Mouse (Mus musculus) kidney, adult 2 months (tissue): ENCODE data around the gene A2m.

Experiments used
- CTCF ChIP-seq: fragments of 200-500 bp; conservative IDR thresholded peaks from 2 replicates; pipeline ENCODE4 v1.5.1; 2011; ENCODE audit warnings: low read depth, mild to moderate bottlenecking, control low read depth, low read length, moderate library complexity, mixed read lengths; ENCODE audit not compliant: insufficient read depth, insufficient read length
- POLR2A ChIP-seq: fragments of 200-500 bp; IDR thresholded peaks from one replicate; pipeline ENCODE4 v1.6.1; 2011; ENCODE audit warnings: low read depth, low read length, control low read depth

DNA sequence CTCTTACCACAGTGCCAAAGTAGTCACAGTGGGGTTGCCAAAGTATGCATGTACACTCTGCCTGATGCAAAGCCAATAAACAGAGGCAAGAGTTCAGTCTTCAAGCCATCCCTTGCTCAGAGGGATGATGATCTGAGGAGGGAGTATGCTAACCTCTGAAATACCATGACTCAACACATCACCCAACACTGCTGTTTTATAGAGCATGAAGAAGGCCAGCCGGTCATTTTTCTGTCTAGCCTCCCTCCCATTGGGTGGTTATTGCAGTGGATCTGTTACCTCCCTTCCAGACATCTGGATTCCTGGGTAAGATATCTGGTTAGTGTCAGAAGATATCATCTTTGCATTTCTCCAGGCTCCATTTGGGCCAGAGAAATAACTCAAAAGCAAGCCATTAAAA is 34.2 kb upstream of the A2m start:
- TF ChIP-seq CTCF (no peak), POLR2A (no peak)
